Comparison of ENCODE assay signal across 12 mouse cellular contexts in genomic region chr4:135948142-135948541, GRCm38 (mm10). TPM values are rescaled to one million over a fixed set of nuclear protein-coding genes. Genes with fewer than 3 reads are reported as not detected.
A peak's percentile ranks its signal among the peaks of the same experiment; 100 is the strongest.
DNase-seq lines count a peak whose midpoint lies in the region; ATAC-seq and TF ChIP-seq lines count a peak whose summit lies in the region.
"Had no signal": no experiment of that assay in that cellular context is flagged by ENCODE, and none has a peak within 500 bp of the region (broad histone marks: within the 10 kb centered on the region; RNA-seq: fewer than 3 reads in every experiment).

No protein-coding gene starts in this region.

- peak overlapping the region; percentile 93 for H3K27ac ChIP-seq in gastrocnemius, adult 2 months
- H3K27ac ChIP-seq in lung, embryonic 14.5 days (ENCODE audit: low read depth) = no peak overlapping the region
- H3K27ac ChIP-seq in liver, embryonic 12.5 days = no peak overlapping the region
- H3K27ac ChIP-seq in stomach, postnatal 0 days (replicated peaks) = peak overlapping the region; percentile 78
- H3K27ac ChIP-seq: forebrain, embryonic 10.5 days had no signal

- H3K9me3 ChIP-seq in lung, embryonic 14.5 days (ENCODE audit: low read depth, low read length) = no peaks in the 10 kb centered on the region
- peaks cover 14% of the 10 kb centered on the region for H3K9me3 ChIP-seq in liver, embryonic 12.5 days (replicated peaks)
- H3K9me3 ChIP-seq in stomach, postnatal 0 days (ENCODE audit: control insufficient read depth, low read length) = no peaks in the 10 kb centered on the region

- H3K4me3 ChIP-seq in gastrocnemius, adult 2 months = peak overlapping the region; percentile 84
- no peak overlapping the region for H3K4me3 ChIP-seq in lung, embryonic 14.5 days (ENCODE audit: low read depth, low read length)
- H3K4me3 ChIP-seq in liver, embryonic 12.5 days = no peak overlapping the region
- H3K4me3 ChIP-seq in stomach, postnatal 0 days (ENCODE audit: low read depth, low read length) = 0 out of 2 replicates have a peak overlapping the region, but pooled peaks have one; percentile 4

- no peak for TF ChIP-seq EP300 in stomach, postnatal 0 days (optimal IDR thresholded peaks at IDR 0.05)

- 0 out of 2 replicates have a peak, but pooled peaks cover 3% of the 10 kb centered on the region for H3K4me1 ChIP-seq in lung, embryonic 14.5 days (ENCODE audit: insufficient read depth)
- peaks cover 48% of the 10 kb centered on the region for H3K4me1 ChIP-seq in liver, embryonic 12.5 days
- H3K4me1 ChIP-seq in stomach, postnatal 0 days (replicated peaks; ENCODE audit: control insufficient read depth, insufficient read depth) = 0 out of 2 replicates have a peak, but pooled peaks cover 2% of the 10 kb centered on the region

- H3K9ac ChIP-seq in lung, embryonic 14.5 days = no peak overlapping the region
- H3K9ac ChIP-seq in liver, embryonic 12.5 days = 0 out of 2 replicates have a peak overlapping the region, but pooled peaks have one; percentile 3
- peak overlapping the region; percentile 8; the same call in 1 of the 2 replicates for H3K9ac ChIP-seq in stomach, postnatal 0 days (ENCODE audit: low read length)

- peaks cover 16% of the 10 kb centered on the region for H3K36me3 ChIP-seq in lung, embryonic 14.5 days (ENCODE audit: insufficient read depth)
- H3K36me3 ChIP-seq in liver, embryonic 12.5 days = peaks cover 25% of the 10 kb centered on the region
- no peaks in the 10 kb centered on the region for H3K36me3 ChIP-seq in stomach, postnatal 0 days (ENCODE audit: control insufficient read depth, insufficient read depth, low read length)

- no peak for DNase-seq in gastrocnemius, adult 2 months
- DNase-seq in gastrocnemius, postnatal 4 days (ENCODE audit: low spot score in 2 of 2) = no peak
- no peak for DNase-seq in lung, embryonic 14.5 days
- DNase-seq in lung, postnatal 4 days = no peak
- peak; percentile 62 for DNase-seq in stomach, postnatal 0 days (ENCODE audit: low spot score)
- no peak for DNase-seq in ovary, postnatal 36 days (ENCODE audit: low spot score)
- no peak for DNase-seq in cerebellum, adult 8-10 months
- DNase-seq: heart, postnatal 14 days; kidney, adult 8-10 months; thymus, adult 2 months had no signal

- WGBS in lung, embryonic 14.5 days = 90% methylated on average over 8 of the region's 8 CpGs
- 81% methylated on average over 8 of the region's 8 CpGs for WGBS in liver, embryonic 12.5 days (ENCODE audit: insufficient replicate concordance)
- WGBS in stomach, postnatal 0 days = 76% methylated on average over 8 of the region's 8 CpGs

- H3K27me3 ChIP-seq in lung, embryonic 14.5 days (ENCODE audit: insufficient read depth, low read length) = no peaks in the 10 kb centered on the region
- H3K27me3 ChIP-seq in liver, embryonic 12.5 days (replicated peaks) = no peaks in the 10 kb centered on the region
- no peaks in the 10 kb centered on the region for H3K27me3 ChIP-seq in stomach, postnatal 0 days (ENCODE audit: control insufficient read depth, insufficient read depth, low read length)

- intact Hi-C loops in gastrocnemius, adult 2 months (cut with DNase I) = no loop called here

- TF ChIP-seq CTCF in gastrocnemius, adult 2 months (IDR thresholded peaks at IDR 0.05) = no peak
- TF ChIP-seq CTCF in lung, embryonic 14.5 days (IDR thresholded peaks at IDR 0.05; ENCODE audit: low read depth) = no peak
- no peak for TF ChIP-seq CTCF in stomach, postnatal 0 days (IDR thresholded peaks at IDR 0.05; ENCODE audit: low read depth)

- 0 out of 2 replicates have a peak overlapping the region, but pooled peaks have one; percentile 23 for H3K4me2 ChIP-seq in lung, embryonic 14.5 days
- peak overlapping the region; percentile 85; the same call in 1 of the 2 replicates for H3K4me2 ChIP-seq in liver, embryonic 12.5 days
- peak overlapping the region; percentile 17; the same call in 1 of the 2 replicates for H3K4me2 ChIP-seq in stomach, postnatal 0 days (replicated peaks; ENCODE audit: low read depth)

- no peak for ATAC-seq in lung, embryonic 14.5 days (ENCODE audit: insufficient read depth)
- no peak for ATAC-seq in liver, embryonic 12.5 days
- peak; percentile 43 for ATAC-seq in stomach, postnatal 0 days (ENCODE audit: low FRiP score, low TSS enrichment)

RNA-seq across cellular contexts. Expression of gene Hmgcl, which starts 1.9 kb away (rescaled TPM):
- 10 to 100 TPM; 31.7 to 43.4 TPM for total RNA-seq in gastrocnemius, adult 2 months (2021)
- 10 to 100 TPM; 46.6 to 47.7 TPM for total RNA-seq in gastrocnemius, postnatal 4 days (2021)
- 71.7 and 78.1 TPM in 2 replicates for polyA plus RNA-seq in lung, embryonic 14.5 days (2014; fragmentation: Nextera tagmentation; extraction: Ambion mirVana)
- polyA plus RNA-seq in liver, embryonic 12.5 days (2016; fragmentation: Nextera tagmentation; extraction: Ambion mirVana) = 67.4 and 71.1 TPM in 2 replicates
- 154 and 163 TPM in 2 replicates for polyA plus RNA-seq in stomach, postnatal 0 days (2015; fragmentation: Nextera tagmentation; extraction: Ambion mirVana)

RNA-seq across cellular contexts. Expression of gene Gale, which starts 15.4 kb away (rescaled TPM):
- under 1 TPM in 1 of 2 experiments, not detected in 1; 0.47 TPM for total RNA-seq in gastrocnemius, adult 2 months (2021)
- total RNA-seq in gastrocnemius, postnatal 4 days (2021) = 1 to 10 TPM; 7.1 to 7.7 TPM
- polyA plus RNA-seq in lung, embryonic 14.5 days (2014; fragmentation: Nextera tagmentation; extraction: Ambion mirVana) = 27.0 and 30.3 TPM in 2 replicates
- 36.0 and 41.2 TPM in 2 replicates for polyA plus RNA-seq in liver, embryonic 12.5 days (2016; fragmentation: Nextera tagmentation; extraction: Ambion mirVana)
- polyA plus RNA-seq in stomach, postnatal 0 days (2015; fragmentation: Nextera tagmentation; extraction: Ambion mirVana) = 161 and 166 TPM in 2 replicates

RNA-seq across cellular contexts. Expression of gene Lypla2, which starts 24.3 kb away (rescaled TPM):
- total RNA-seq in gastrocnemius, adult 2 months (2021) = 10 to 100 TPM; 25.6 to 30.4 TPM
- total RNA-seq in gastrocnemius, postnatal 4 days (2021) = 10 to 100 TPM; 36.5 to 39.6 TPM
- polyA plus RNA-seq in lung, embryonic 14.5 days (2014; fragmentation: Nextera tagmentation; extraction: Ambion mirVana) = 117 and 132 TPM in 2 replicates
- polyA plus RNA-seq in liver, embryonic 12.5 days (2016; fragmentation: Nextera tagmentation; extraction: Ambion mirVana) = 59.5 and 61.7 TPM in 2 replicates
- polyA plus RNA-seq in stomach, postnatal 0 days (2015; fragmentation: Nextera tagmentation; extraction: Ambion mirVana) = 88.6 and 89.6 TPM in 2 replicates

RNA-seq across cellular contexts. Expression of gene Fuca1, which starts 27.6 kb away (rescaled TPM):
- total RNA-seq in gastrocnemius, adult 2 months (2021) = 10 to 100 TPM; 17.0 to 23.0 TPM
- 10 to 100 TPM; 46.6 to 46.7 TPM for total RNA-seq in gastrocnemius, postnatal 4 days (2021)
- 65.1 and 72.7 TPM in 2 replicates for polyA plus RNA-seq in lung, embryonic 14.5 days (2014; fragmentation: Nextera tagmentation; extraction: Ambion mirVana)
- polyA plus RNA-seq in liver, embryonic 12.5 days (2016; fragmentation: Nextera tagmentation; extraction: Ambion mirVana) = 22.2 and 23.8 TPM in 2 replicates
- 171 and 179 TPM in 2 replicates for polyA plus RNA-seq in stomach, postnatal 0 days (2015; fragmentation: Nextera tagmentation; extraction: Ambion mirVana)

RNA-seq across cellular contexts. Expression of gene Pithd1, which starts 38.9 kb away (rescaled TPM):
- total RNA-seq in gastrocnemius, adult 2 months (2021) = 10 to 100 TPM; 23.3 to 28.5 TPM
- total RNA-seq in gastrocnemius, postnatal 4 days (2021) = 10 to 100 TPM; 23.6 to 26.2 TPM
- 54.6 and 61.5 TPM in 2 replicates for polyA plus RNA-seq in lung, embryonic 14.5 days (2014; fragmentation: Nextera tagmentation; extraction: Ambion mirVana)
- 115 and 121 TPM in 2 replicates for polyA plus RNA-seq in liver, embryonic 12.5 days (2016; fragmentation: Nextera tagmentation; extraction: Ambion mirVana)
- polyA plus RNA-seq in stomach, postnatal 0 days (2015; fragmentation: Nextera tagmentation; extraction: Ambion mirVana) = 40.1 and 40.7 TPM in 2 replicates

Comparison
In these comparisons a context has a peak if more than half of its experiments do, and no peak if none do; other contexts are left out.
1. H3K27ac ChIP-seq: peak in gastrocnemius, adult 2 months (single experiment) and stomach, postnatal 0 days (single experiment); none in lung, embryonic 14.5 days (single experiment) and liver, embryonic 12.5 days (single experiment).
2. H3K4me3 ChIP-seq: peak in gastrocnemius, adult 2 months (single experiment) and stomach, postnatal 0 days (single experiment); none in lung, embryonic 14.5 days (single experiment) and liver, embryonic 12.5 days (single experiment).
3. H3K4me2 ChIP-seq: peak in every context shown above with its lines; median percentile 85 in liver, embryonic 12.5 days; 23 in lung, embryonic 14.5 days; 17 in stomach, postnatal 0 days.